Mouse (Mus musculus) urinary bladder, postnatal 36 days (tissue): ENCODE measurements around the gene Acad11.

ENCODE experiments used
- DNase-seq, 2 experiments: peaks; one replicate each; pipeline ENCODE4 v3.0.0; 2022; ENCODE audit warnings: low spot score in 2 of 2, mixed read lengths in 1 of 2

Acad11 gene

DNA sequence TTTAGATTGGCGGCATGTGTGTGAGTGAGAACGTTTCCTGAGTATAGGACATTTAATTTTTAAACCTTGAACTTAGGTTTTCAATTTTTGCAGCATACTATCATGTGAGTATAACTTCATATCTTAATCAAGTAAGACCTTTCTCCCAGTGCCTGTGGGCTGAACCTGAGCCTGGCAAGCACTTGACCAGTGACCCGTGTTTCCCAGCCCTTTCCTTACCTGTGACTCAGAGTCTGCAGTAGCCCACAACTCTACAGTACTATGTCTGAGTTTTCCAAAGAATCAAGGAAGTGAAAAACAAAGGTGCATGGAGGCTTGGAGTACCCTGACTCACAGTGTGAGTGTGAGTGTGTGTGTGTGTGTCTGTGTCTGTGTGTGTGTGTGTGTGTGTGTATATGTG is 16.9 kb downstream of the Acad11 start:
- no peak for DNase-seq

GRCm38 (mm10) chr9:104085730-104086429 is 22.7 kb downstream of the Acad11 start:
- DNase-seq, result peak; percentile 39 to 48

GRCm38 (mm10) chr9:104088555-104088954 is 25.4 kb downstream of the Acad11 start:
- no peak for DNase-seq

- DNase-seq, result no peak
Observed at GRCm38 (mm10) chr9:104092945-104093344, 29.8 kb downstream of the Acad11 start.

DNA sequence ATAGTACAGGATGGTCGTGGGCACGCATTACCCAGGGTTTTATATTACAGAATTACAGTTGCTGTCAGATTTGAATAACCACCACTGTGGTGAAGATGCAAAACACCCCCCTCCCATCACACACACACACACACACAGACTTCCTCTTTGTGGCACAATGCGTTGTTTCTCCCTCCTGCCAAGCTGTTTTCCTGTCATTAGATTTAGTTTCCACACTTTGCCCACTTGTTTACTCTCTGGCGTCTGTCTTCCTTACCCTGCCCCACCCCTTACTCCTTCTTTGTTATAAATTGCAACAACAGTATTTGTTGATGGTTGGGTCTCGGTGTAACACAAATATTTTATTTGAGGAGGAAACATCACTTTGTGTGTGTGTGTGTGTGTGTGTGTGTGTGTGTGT is 35.1 kb downstream of the Acad11 start:
- DNase-seq, result no peak

GRCm38 (mm10) chr9:104099060-104099459 is 35.9 kb downstream of the Acad11 start:
- DNase-seq, result no peak

DNA sequence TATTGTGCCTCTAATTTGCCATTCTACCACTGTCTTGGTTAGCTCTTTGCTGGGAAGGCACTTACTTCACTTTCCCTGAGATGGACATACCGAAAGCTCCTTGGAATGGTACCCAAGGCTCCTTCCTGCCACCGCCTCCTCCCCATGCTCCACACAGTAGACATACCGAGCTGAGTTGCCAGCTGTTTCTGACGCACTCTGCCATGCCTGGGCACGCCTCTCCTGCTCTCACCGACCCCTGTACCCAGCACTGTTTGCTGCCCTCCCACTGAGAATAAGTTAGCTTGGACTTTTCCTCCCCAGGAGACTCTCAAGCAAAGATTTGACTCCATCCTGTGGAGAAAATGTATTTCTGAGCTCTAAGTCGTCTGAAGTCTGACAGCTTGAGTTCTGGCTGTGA is 37.6 kb downstream of the Acad11 start:
- DNase-seq, result no peak

GRCm38 (mm10) chr9:104101458-104101857 is 38.3 kb downstream of the Acad11 start:
- DNase-seq, result no peak

DNA sequence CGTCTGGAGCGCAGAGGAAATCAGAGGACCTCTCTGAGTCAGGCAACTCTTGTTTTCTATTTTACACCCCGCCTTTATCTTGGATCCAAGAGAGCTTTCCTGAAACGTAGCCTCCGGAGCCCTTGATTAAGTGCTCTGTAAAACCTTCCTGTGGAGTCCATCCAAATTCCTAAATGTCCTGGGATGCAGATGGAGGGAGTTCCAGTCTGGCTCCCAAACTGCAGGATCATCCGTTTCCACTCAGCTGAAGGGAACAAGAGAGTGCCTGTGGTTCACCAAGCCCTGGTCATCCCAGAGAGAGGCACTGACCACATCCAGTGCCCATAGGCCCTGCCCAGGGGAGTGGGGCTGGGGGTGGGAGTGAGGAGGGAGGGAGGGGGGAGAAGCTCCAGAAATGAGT is 39.1 kb downstream of the Acad11 start:
- no peak for DNase-seq

DNA sequence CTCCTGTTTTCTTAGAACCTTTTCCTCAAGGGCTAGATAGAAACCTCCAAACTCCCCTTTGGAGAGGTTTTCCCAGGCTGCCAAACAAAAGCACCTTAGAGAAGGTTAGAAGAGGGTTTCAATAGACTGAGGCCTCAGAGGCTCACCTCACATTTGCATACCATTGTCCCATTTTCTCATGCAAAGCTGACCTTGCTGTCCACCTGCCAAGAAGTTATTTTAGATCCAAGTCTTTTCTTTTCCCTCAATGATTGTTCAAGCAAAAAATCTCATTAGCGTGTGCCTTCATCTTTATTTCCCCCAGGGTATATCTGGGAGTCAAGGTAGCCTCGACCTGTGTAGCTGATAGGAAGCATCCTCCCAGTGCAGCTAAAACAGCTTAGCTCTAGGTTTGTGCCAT is 39.7 kb downstream of the Acad11 start:
- DNase-seq, result no peak

DNA sequence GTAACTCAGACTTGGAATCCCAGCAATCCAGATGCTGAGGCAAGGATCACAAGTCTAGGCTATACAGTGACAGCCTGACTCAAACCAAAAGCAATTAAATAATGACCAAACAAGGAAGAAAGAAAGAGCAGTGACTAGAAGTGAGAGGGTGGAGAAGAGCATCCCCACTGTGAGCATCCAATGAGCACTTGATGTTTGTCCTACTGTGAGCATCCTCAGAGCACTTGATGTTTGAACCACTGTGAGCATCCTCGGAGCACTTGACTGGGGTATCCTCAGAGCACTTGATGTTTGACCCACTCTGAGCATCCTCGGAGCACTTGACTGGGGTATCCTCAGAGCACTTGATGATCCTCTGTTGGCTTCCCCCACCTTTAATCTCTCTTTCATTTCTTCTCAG is 41.8 kb downstream of the Acad11 start:
- DNase-seq, result no peak

DNA sequence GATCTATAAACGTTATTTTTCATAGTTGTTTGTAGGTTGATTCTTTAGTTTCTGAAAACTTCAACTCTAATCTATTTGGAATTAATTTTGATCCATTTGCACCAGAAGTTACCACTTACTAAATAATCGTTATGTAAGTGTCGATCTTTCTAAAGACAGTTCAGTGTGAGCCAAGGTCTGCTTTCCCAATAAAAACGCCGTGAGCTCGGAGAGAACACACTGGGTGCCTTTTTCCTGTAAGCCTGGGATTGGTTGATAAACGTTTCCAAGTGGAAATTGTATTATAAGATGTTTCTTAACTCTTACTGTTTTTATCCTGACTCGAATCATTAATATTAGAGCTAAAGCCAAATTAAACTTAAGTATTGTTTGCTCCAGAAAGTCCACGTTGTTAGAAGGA is 43.8 kb downstream of the Acad11 start:
- DNase-seq, result no peak

DNA sequence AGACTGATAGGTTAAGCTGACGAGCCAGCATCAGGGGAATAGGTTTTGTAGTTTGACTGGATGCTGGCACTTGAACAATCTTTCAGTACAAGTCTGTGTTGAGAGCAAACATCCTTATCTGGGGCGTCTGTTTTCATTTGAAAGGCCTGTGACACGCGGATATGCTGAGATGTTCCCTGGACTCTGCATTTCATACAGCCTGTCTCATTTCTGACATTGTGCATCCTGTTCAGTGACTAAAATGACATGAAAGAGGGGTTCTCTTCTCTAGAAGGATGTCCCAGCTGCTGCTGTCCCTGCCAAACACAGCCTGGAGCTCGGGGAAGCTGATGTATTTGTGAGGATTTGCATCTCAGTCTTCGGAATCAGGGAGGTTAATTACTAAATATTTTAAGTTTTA is 44.3 kb downstream of the Acad11 start:
- DNase-seq, result no peak

DNA sequence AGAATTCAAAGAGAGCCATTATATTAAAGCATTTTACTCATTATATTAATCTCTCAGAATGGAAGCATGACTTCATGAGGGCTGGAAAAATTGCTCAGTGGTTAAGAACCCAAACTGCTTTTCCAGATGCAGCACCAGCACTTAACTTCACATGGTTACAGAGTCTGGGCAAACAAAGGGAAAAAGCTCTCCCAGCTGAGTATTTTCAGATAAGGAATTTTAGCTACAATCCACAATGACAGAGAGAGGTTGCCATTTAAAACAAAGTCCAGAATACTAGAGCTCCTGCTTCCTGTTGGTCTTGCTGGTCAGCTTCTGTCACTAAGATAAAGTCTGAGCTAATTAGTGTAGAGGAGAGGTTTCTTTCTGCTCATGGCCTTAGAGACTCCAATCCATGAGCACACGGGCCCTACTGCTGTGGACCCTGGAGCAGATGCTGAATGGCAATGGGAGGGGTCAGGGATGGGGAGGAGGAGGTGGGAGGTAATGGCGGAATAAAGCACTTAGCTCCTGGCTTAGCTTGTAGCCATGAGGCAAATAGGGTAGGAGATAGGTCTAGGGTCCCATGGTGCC is 45.5 kb downstream of the Acad11 start:
- DNase-seq, result no peak

DNA sequence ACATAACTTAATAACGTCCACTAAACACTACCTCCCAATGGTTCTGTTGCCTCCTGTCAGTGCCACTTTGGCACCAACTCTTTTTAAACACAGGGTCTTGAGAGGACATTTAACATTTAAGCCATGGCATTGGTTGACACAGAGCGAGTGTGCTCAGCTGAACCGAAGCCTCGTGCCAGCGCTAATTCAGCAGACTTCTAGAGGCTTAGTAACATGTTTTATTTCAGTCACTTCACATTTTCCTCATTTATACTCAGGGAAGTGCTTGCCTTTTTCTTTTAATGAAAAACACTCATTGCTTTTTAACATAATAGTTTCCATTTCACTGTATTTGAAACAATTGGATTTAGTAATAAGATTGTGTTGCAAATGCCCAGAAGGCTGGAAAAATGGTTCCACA is 46.0 kb downstream of the Acad11 start:
- DNase-seq, result no peak

DNA sequence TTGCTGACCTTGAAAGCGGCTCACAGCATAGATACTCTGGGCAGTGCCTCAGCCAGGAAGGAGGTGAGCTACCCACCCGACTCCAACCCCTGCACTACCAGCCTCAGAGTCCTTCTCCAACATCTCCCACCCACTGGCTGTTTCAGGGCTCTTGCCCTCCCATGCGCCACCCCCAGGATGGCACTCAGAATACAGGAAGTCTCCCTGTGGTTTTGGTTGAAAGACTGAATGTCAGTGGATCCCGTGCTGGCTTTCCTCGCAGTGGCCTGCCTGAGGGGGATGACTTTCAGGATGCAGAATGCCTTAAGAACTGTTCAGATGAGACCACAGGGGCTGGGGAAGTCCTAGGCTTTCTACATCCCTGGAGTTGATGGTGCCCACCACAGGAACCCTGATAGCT is 59.9 kb downstream of the Acad11 start:
- DNase-seq, result no peak

- no peak for DNase-seq
Observed at GRCm38 (mm10) chr9:104123622-104124021, 60.4 kb downstream of the Acad11 start.

DNA sequence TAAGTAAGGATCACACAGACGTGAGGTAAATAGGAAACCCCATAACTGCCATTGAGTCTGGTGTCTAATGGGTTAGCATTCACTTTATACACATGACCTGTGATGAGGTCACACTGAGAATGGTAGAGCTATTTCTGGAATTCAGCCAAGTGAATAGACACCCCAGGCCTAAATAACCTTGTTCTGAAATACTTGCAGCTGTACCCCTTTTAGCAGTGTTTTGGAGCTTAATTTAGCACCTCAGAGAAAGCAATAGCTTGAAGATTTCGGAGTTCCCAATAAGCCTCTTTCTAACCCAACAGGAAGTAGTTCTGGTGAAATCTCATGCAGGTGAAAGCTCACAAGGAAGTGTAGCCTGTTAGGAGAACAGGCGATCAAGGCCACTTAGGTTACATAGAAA is 63.7 kb downstream of the Acad11 start, which contains the start of gene Ackr4:
TSS of gene Ackr4 (minus strand) at position 101 of the 400 bp plus-strand sequence.
- no peak for DNase-seq

DNA sequence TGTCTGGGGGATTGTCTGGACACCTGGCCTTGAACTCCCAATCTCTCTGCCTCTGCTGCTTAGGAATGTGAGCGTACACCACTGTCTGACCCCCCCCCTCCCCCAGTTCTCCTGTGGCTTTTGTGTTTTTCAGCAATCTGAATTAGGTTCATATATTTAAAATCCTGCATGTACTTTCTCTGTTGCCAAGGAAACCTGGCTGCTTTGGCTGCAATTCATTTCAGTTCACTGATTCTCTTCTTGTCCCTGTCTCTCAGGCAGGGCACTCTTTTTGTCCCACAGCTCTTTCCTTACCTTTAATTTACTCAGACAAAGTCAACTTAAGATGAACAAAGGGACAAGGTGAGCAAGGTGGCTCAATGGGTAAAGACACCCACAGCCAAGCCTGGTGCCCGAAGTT is 64.9 kb downstream of the Acad11 start:
- no peak for DNase-seq

- no peak for DNase-seq
Observed at GRCm38 (mm10) chr9:104130141-104130755, 67.1 kb downstream of the Acad11 start.

GRCm38 (mm10) chr9:104140351-104140750 is 77.2 kb downstream of the Acad11 start:
- no peak for DNase-seq

GRCm38 (mm10) chr9:104142805-104143204 is 79.6 kb downstream of the Acad11 start:
- DNase-seq, result no peak

DNA sequence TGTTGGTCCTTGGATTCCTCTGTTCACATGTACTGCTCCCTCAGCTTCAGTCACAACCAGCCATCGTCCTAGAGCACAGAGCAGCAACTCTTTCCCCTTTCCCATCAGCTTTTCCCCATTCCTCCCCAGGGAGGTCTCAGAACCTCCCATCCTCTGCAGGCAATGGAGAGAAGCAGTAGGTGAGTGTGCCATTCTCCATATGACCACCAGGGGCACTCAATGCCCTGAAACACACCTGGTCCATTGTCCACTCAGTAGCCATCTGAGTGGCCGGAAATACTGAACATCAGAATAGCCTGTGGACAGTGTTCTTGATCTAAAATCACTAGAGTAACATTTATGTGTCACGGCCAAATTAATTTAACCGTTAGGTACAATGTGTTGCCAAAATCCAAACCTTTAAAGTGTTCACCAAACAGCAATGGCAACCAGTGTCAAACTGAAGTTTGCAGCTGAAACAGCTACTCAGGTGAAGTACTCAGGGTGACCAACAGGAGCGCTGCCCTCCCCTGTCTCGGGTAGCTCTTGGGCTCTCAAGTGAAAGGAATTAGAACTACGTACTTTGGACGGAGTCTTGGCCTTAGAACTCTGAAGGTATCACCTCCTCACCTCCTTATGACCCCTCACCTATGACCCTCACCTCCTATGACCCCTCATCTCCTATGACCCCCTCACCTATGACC is 81.3 kb downstream of the Acad11 start:
- DNase-seq, result no peak
